Mouse (Mus musculus): ENCODE measurements around the gene Klhl36. TPM values are rescaled to one million over a fixed set of nuclear protein-coding genes. Genes with fewer than 3 reads are reported as not detected.

The Klhl36 gene
- total and polyA plus RNA-seq, 2 experiments from 2014 or later: 20.3 to 23.0 TPM

GRCm38 (mm10) chr8:119918155-119918567, 56.1 kb downstream of the Klhl36 start:
- Histone ChIP-seq H3K36me3 (ENCODE audit: insufficient read depth) (peaks cover 4% of the 10 kb centered on the region; the same call in 1 of the 2 replicates), H3K9me3 (ENCODE audit: low read length) (no peaks in the 10 kb centered on the region), H3K4me2 (ENCODE audit: low read depth) (no peak overlapping the region), H3K27ac (ENCODE audit: low read depth, low read length) (no peak overlapping the region), H3K4me3 (ENCODE audit: low read depth, low read length) (no peak overlapping the region), H3K4me1 (ENCODE audit: insufficient read depth) (peaks cover 13% of the 10 kb centered on the region), H3K27me3 (ENCODE audit: insufficient read depth, low read length) (no peaks in the 10 kb centered on the region), H3K9ac (no peak overlapping the region)
- TF ChIP-seq CTCF (IDR thresholded peaks at IDR 0.05; ENCODE audit: low read depth): no peak
- no peak for DNase-seq
- WGBS: 81% methylated on average over 1 of the region's 1 CpGs
- no peak for ATAC-seq

DNA sequence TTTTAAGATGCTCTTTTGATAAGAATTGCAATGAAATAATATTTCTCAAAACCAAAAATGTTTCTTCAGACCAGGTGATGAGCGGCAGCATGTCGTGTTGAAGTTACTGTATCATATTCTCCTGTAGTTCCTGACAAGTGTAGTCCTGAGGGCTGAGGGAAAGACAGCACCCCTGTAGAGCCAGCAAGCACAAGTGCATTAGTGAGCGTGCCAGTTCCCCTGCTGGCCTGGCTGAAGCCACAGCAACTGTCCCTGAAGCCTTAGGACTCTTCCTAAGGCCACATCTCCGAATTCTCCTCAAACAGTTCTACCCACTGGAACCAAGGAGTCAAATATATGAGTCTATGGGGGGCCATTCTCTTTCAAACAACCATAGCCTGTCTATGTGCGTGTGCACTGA, 61.2 kb downstream of the Klhl36 start:
- ATAC-seq (no peak), DNase-seq (no peak)
- no peak overlapping the region for H3K4me2 ChIP-seq (ENCODE audit: low read depth)
- 78% methylated on average over 5 of the region's 5 CpGs for WGBS
- H3K27ac ChIP-seq (ENCODE audit: low read depth, low read length): no peak overlapping the region
- no peak overlapping the region for H3K4me3 ChIP-seq (ENCODE audit: low read depth, low read length)
- TF ChIP-seq CTCF (IDR thresholded peaks at IDR 0.05; ENCODE audit: low read depth): no peak
- no peak overlapping the region for H3K9ac ChIP-seq
- no peaks in the 10 kb centered on the region; the same call in 1 of the 2 replicates for H3K36me3 ChIP-seq (ENCODE audit: insufficient read depth)
- H3K9me3 ChIP-seq (ENCODE audit: low read length): no peaks in the 10 kb centered on the region
- no peaks in the 10 kb centered on the region for H3K27me3 ChIP-seq (ENCODE audit: insufficient read depth, low read length)
- H3K4me1 ChIP-seq (ENCODE audit: insufficient read depth): no peaks in the 10 kb centered on the region

- Histone ChIP-seq H3K4me3 (ENCODE audit: low read depth, low read length) (no peak overlapping the region), H3K9me3 (ENCODE audit: low read length) (no peaks in the 10 kb centered on the region), H3K4me2 (ENCODE audit: low read depth) (no peak overlapping the region), H3K27ac (ENCODE audit: low read depth, low read length) (no peak overlapping the region), H3K27me3 (ENCODE audit: insufficient read depth, low read length) (no peaks in the 10 kb centered on the region), H3K36me3 (ENCODE audit: insufficient read depth) (no peaks in the 10 kb centered on the region), H3K9ac (no peak overlapping the region), H3K4me1 (ENCODE audit: insufficient read depth) (no peaks in the 10 kb centered on the region)
- ATAC-seq: no peak
- no peak for TF ChIP-seq CTCF (IDR thresholded peaks at IDR 0.05; ENCODE audit: low read depth)
- peak; percentile 14 for DNase-seq
- 68% methylated on average over 4 of the region's 4 CpGs for WGBS
These were observed 63.4 kb downstream of the Klhl36 start for GRCm38 (mm10) chr8:119925428-119925827.

DNA sequence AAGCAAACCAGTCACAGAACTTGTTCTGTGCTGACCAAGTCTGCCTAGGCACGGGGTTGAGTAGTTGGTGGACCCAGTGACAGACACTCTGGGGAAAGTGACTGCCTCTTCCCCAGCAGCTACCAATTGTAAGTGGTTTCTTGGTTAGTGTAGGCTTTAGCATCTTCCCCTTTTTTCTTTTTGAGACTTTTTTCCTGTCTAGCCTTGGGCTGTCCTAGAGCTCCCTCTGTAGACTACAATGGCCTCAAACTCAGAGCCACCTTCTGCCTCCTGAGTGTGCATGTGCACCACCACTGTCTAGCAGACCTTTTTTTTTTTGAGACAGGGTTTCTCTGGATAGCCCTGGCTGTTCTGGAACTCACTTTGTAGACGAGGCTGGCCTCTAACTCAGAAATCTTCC, 64.4 kb downstream of the Klhl36 start:
- ATAC-seq (no peak), DNase-seq (no peak)
- Histone ChIP-seq H3K9ac (no peak overlapping the region), H3K36me3 (ENCODE audit: insufficient read depth) (no peaks in the 10 kb centered on the region), H3K4me2 (ENCODE audit: low read depth) (no peak overlapping the region), H3K4me1 (ENCODE audit: insufficient read depth) (no peaks in the 10 kb centered on the region), H3K27me3 (ENCODE audit: insufficient read depth, low read length) (no peaks in the 10 kb centered on the region), H3K27ac (ENCODE audit: low read depth, low read length) (no peak overlapping the region), H3K9me3 (ENCODE audit: low read length) (no peaks in the 10 kb centered on the region), H3K4me3 (ENCODE audit: low read depth, low read length) (no peak overlapping the region)
- TF ChIP-seq CTCF (IDR thresholded peaks at IDR 0.05; ENCODE audit: low read depth): peak; percentile 20; the same call in 1 of the 2 replicates
- WGBS: 95% methylated on average over 2 of the region's 2 CpGs

Other genes with a start within 250 kb of the Klhl36 start
- gene Adad2, start 249.5 kb upstream of the Klhl36 start, total RNA-seq (2014; rRNA removed): not detected in 2 replicates
- 0.09 and 0.16 TPM in 2 replicates for gene Adad2, start 249.5 kb upstream of the Klhl36 start, polyA plus RNA-seq (2015; fragmentation: Nextera tagmentation; extraction: Ambion mirVana)
- 0.38 and 1.5 TPM in 2 replicates for gene Kcng4, start 226.6 kb upstream of the Klhl36 start, total RNA-seq (2014; rRNA removed)
- 0.34 and 0.90 TPM in 2 replicates for gene Kcng4, start 226.6 kb upstream of the Klhl36 start, polyA plus RNA-seq (2015; fragmentation: Nextera tagmentation; extraction: Ambion mirVana)
- gene Wfdc1, start 195.9 kb upstream of the Klhl36 start, total RNA-seq (2014; rRNA removed): 8.6 and 8.9 TPM in 2 replicates
- gene Wfdc1, start 195.9 kb upstream of the Klhl36 start, polyA plus RNA-seq (2015; fragmentation: Nextera tagmentation; extraction: Ambion mirVana): 8.3 and 9.0 TPM in 2 replicates
- gene Atp2c2, start 162.3 kb upstream of the Klhl36 start, total RNA-seq (2014; rRNA removed): not detected in 2 replicates
- gene Atp2c2, start 162.3 kb upstream of the Klhl36 start, polyA plus RNA-seq (2015; fragmentation: Nextera tagmentation; extraction: Ambion mirVana): 0.15 and 0.22 TPM in 2 replicates
- 21.0 and 21.1 TPM in 2 replicates for gene Tldc1, start 83.8 kb upstream of the Klhl36 start, total RNA-seq (2014; rRNA removed)
- 6.8 and 9.4 TPM in 2 replicates for gene Tldc1, start 83.8 kb upstream of the Klhl36 start, polyA plus RNA-seq (2015; fragmentation: Nextera tagmentation; extraction: Ambion mirVana)
- gene Cotl1, start 21.7 kb upstream of the Klhl36 start, total RNA-seq (2014; rRNA removed): 177 and 224 TPM in 2 replicates
- gene Cotl1, start 21.7 kb upstream of the Klhl36 start, polyA plus RNA-seq (2015; fragmentation: Nextera tagmentation; extraction: Ambion mirVana): 134 and 156 TPM in 2 replicates
- 68.1 and 77.3 TPM in 2 replicates for gene Usp10, start 48.1 kb downstream of the Klhl36 start, total RNA-seq (2014; rRNA removed)
- 89.6 and 106 TPM in 2 replicates for gene Usp10, start 48.1 kb downstream of the Klhl36 start, polyA plus RNA-seq (2015; fragmentation: Nextera tagmentation; extraction: Ambion mirVana)
- 43.2 and 51.3 TPM in 2 replicates for gene Gm20388, start 48.6 kb downstream of the Klhl36 start, total RNA-seq (2014; rRNA removed)
- gene Gm20388, start 48.6 kb downstream of the Klhl36 start, polyA plus RNA-seq (2015; fragmentation: Nextera tagmentation; extraction: Ambion mirVana): not detected in 2 replicates
- gene Crispld2, start 130.2 kb downstream of the Klhl36 start, total RNA-seq (2014; rRNA removed): 2.8 and 11.0 TPM in 2 replicates
- 2.1 and 2.5 TPM in 2 replicates for gene Crispld2, start 130.2 kb downstream of the Klhl36 start, polyA plus RNA-seq (2015; fragmentation: Nextera tagmentation; extraction: Ambion mirVana)
- 24.8 and 37.6 TPM in 2 replicates for gene Zdhhc7, start 239.2 kb downstream of the Klhl36 start, total RNA-seq (2014; rRNA removed)
- gene Zdhhc7, start 239.2 kb downstream of the Klhl36 start, polyA plus RNA-seq (2015; fragmentation: Nextera tagmentation; extraction: Ambion mirVana): 19.2 and 25.3 TPM in 2 replicates